Mouse (Mus musculus): ENCODE measurements around the gene Pdlim7. TPM values are rescaled to one million over a fixed set of nuclear protein-coding genes. Genes with fewer than 3 reads are reported as not detected.
A peak's percentile ranks its signal among the peaks of the same experiment; 100 is the strongest.

Pdlim7 gene
- polyA plus RNA-seq, 1 experiment from 2014 or later = 124 TPM

- ATAC-seq = 0 out of 2 replicates have a peak, but pooled peaks have one; percentile 5
- Histone ChIP-seq H3K4me1 (ENCODE audit: control insufficient read depth, insufficient read depth, low read length) (peaks cover 59% of the 10 kb centered on the region), H3K9ac (ENCODE audit: low read length) (peak overlapping the region; percentile 87), H3K9me3 (replicated peaks; ENCODE audit: control insufficient read depth, low read length) (no peaks in the 10 kb centered on the region), H3K27ac (ENCODE audit: low read depth, low read length) (peak overlapping the region; percentile 92), H3K4me3 (ENCODE audit: low read depth, low read length) (no peak overlapping the region), H3K4me2 (ENCODE audit: low read length) (peak overlapping the region; percentile 100), H3K27me3 (replicated peaks; ENCODE audit: control insufficient read depth, insufficient read depth, low read length) (no peaks in the 10 kb centered on the region), H3K36me3 (ENCODE audit: control insufficient read depth, insufficient read depth, low read length) (peaks cover 25% of the 10 kb centered on the region)
- peak; percentile 76 for DNase-seq (ENCODE audit: low spot score)
- WGBS = 19% methylated on average over 9 of the region's 9 CpGs
Measured at GRCm38 (mm10) chr13:55470372-55470771, 43.1 kb downstream of the Pdlim7 start.

- peak; percentile 46 for DNase-seq (ENCODE audit: low spot score)
- Histone ChIP-seq H3K27me3 (replicated peaks; ENCODE audit: control insufficient read depth, insufficient read depth, low read length) (no peaks in the 10 kb centered on the region), H3K27ac (ENCODE audit: low read depth, low read length) (0 out of 2 replicates have a peak overlapping the region, but pooled peaks have one; percentile 92), H3K4me2 (ENCODE audit: low read length) (no peak overlapping the region), H3K9me3 (replicated peaks; ENCODE audit: control insufficient read depth, low read length) (no peaks in the 10 kb centered on the region), H3K9ac (ENCODE audit: low read length) (no peak overlapping the region), H3K36me3 (ENCODE audit: control insufficient read depth, insufficient read depth, low read length) (peaks cover 12% of the 10 kb centered on the region), H3K4me3 (ENCODE audit: low read depth, low read length) (no peak overlapping the region), H3K4me1 (ENCODE audit: control insufficient read depth, insufficient read depth, low read length) (peaks cover 49% of the 10 kb centered on the region)
- ATAC-seq = no peak
- 26% methylated on average over 13 of the region's 13 CpGs for WGBS
Measured at GRCm38 (mm10) chr13:55468851-55469560, 44.5 kb downstream of the Pdlim7 start.

GRCm38 (mm10) chr13:55465830-55466440 lies 47.5 kb downstream of the Pdlim7 start:
- Histone ChIP-seq H3K27ac (ENCODE audit: low read depth, low read length) (peak overlapping the region; percentile 98), H3K9ac (ENCODE audit: low read length) (peak overlapping the region; percentile 93), H3K9me3 (replicated peaks; ENCODE audit: control insufficient read depth, low read length) (no peaks in the 10 kb centered on the region), H3K4me3 (ENCODE audit: low read depth, low read length) (peak overlapping the region; percentile 68), H3K36me3 (ENCODE audit: control insufficient read depth, insufficient read depth, low read length) (peaks cover 12% of the 10 kb centered on the region), H3K27me3 (replicated peaks; ENCODE audit: control insufficient read depth, insufficient read depth, low read length) (no peaks in the 10 kb centered on the region), H3K4me2 (ENCODE audit: low read length) (peak overlapping the region; percentile 84), H3K4me1 (ENCODE audit: control insufficient read depth, insufficient read depth, low read length) (peaks cover 41% of the 10 kb centered on the region)
- ATAC-seq (no peak), DNase-seq (ENCODE audit: low spot score) (no peak)
- 70% methylated on average over 5 of the region's 5 CpGs for WGBS

DNA sequence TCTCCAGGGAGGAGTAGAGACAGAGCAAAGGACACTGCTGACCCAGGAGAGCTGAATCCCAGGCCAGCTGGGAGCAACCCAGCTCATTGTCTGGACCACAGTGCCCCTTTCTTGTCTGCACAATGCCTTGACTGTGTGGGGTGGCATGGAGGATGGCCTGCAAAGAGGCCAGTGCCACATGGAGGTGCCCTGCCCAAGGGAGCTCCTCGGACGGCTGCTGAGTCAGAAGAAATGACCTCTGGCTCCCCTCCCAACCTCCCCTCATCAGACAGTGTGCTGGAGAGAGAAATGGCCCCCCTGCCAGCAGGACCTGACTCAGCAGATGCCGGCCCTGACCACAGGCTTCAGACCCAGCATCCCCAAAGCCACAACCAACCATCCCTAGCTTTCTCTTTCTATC lies 48.3 kb downstream of the Pdlim7 start:
- H3K4me3 ChIP-seq (ENCODE audit: low read depth, low read length) = peak overlapping the region; percentile 68
- 10% methylated on average over 3 of the region's 3 CpGs for WGBS
- peaks cover 18% of the 10 kb centered on the region for H3K36me3 ChIP-seq (ENCODE audit: control insufficient read depth, insufficient read depth, low read length)
- no peak for DNase-seq (ENCODE audit: low spot score)
- peak overlapping the region; percentile 84 for H3K4me2 ChIP-seq (ENCODE audit: low read length)
- no peaks in the 10 kb centered on the region for H3K9me3 ChIP-seq (replicated peaks; ENCODE audit: control insufficient read depth, low read length)
- peak overlapping the region; percentile 93 for H3K9ac ChIP-seq (ENCODE audit: low read length)
- peak overlapping the region; percentile 98 for H3K27ac ChIP-seq (ENCODE audit: low read depth, low read length)
- peak; percentile 14; the same call in 1 of the 2 replicates for ATAC-seq
- no peaks in the 10 kb centered on the region for H3K27me3 ChIP-seq (replicated peaks; ENCODE audit: control insufficient read depth, insufficient read depth, low read length)
- peaks cover 33% of the 10 kb centered on the region for H3K4me1 ChIP-seq (ENCODE audit: control insufficient read depth, insufficient read depth, low read length)

- Histone ChIP-seq H3K4me2 (ENCODE audit: low read length) (peak within 1 kb of the TSS; percentile 84), H3K36me3 (ENCODE audit: control insufficient read depth, insufficient read depth, low read length) (peaks cover 28% of the 10 kb centered on the region), H3K4me1 (ENCODE audit: control insufficient read depth, insufficient read depth, low read length) (peaks cover 24% of the 10 kb centered on the region), H3K4me3 (ENCODE audit: low read depth, low read length) (peak within 1 kb of the TSS; percentile 68), H3K27me3 (replicated peaks; ENCODE audit: control insufficient read depth, insufficient read depth, low read length) (no peaks in the 10 kb centered on the region), H3K9me3 (replicated peaks; ENCODE audit: control insufficient read depth, low read length) (no peaks in the 10 kb centered on the region), H3K9ac (ENCODE audit: low read length) (peak within 1 kb of the TSS; percentile 93), H3K27ac (ENCODE audit: low read depth, low read length) (peak within 1 kb of the TSS; percentile 98)
- DNase-seq (ENCODE audit: low spot score) (peak; percentile 89), ATAC-seq (peak; percentile 79)
- WGBS = 1% methylated on average over 80 of the region's 84 CpGs
Measured at GRCm38 (mm10) chr13:55464027-55464884, 49.2 kb downstream of the Pdlim7 start, which contains the start of gene Prr7. Gene Prr7 (plus strand): TSS chr13:55464267.

DNA sequence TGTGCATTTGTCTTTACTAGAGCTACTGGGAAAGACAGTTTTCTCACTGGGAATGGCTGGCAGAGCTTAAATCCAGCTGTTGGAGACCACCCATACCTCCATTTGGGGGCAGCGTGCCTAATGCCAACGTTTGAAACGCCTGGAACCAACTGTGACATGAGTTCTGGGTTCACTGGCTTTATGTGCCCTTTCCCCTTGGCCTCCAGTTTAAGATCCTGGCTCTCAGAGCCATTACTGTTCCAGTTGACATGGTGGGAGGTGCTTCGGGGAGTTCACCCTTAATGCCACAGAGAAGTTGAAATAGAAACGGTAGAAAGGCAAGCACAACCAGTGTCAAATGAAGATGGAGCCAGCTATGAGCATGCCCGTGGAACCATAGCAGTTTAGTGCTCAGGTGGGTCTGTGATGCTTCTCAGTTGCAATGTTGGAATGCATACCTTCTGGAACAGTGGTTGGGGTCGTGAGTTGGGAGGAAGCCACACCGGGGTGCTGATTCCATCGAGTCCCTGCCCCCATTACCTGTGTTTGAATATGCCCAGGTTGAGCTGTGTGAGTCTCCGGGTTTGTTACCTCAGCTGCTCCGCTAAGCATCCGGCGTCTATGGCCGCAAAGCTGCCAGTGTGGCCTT lies 50.0 kb downstream of the Pdlim7 start:
- DNase-seq (ENCODE audit: low spot score) = no peak
- Histone ChIP-seq H3K4me2 (ENCODE audit: low read length) (peak overlapping the region; percentile 84), H3K4me3 (ENCODE audit: low read depth, low read length) (peak overlapping the region; percentile 68), H3K9ac (ENCODE audit: low read length) (peak overlapping the region; percentile 93), H3K27ac (ENCODE audit: low read depth, low read length) (peak overlapping the region; percentile 98), H3K9me3 (replicated peaks; ENCODE audit: control insufficient read depth, low read length) (no peaks in the 10 kb centered on the region), H3K4me1 (ENCODE audit: control insufficient read depth, insufficient read depth, low read length) (peaks cover 20% of the 10 kb centered on the region), H3K36me3 (ENCODE audit: control insufficient read depth, insufficient read depth, low read length) (peaks cover 35% of the 10 kb centered on the region), H3K27me3 (replicated peaks; ENCODE audit: control insufficient read depth, insufficient read depth, low read length) (no peaks in the 10 kb centered on the region)
- 8% methylated on average over 14 of the region's 14 CpGs for WGBS
- no peak; the same call in none of the 2 replicates for ATAC-seq

DNA sequence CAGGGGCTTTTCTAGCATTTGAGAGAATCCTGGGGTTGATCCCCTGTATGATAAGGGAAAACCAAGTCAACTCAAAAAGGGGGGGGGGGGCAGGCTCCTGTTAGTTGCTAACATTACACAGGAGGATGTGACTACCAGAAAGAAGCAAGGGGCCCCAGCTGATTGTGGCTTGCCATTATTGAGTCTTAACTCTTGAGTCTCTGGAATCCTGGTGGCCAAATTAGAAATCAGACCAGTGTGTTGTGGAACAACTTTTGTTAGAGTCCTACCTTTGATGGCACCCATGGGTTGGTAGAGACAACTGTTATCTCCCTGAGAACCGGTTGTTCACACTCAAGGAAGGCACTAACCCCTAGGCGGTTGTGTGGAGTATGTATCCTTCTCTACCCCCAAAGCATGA lies 50.5 kb downstream of the Pdlim7 start:
- Histone ChIP-seq H3K4me3 (ENCODE audit: low read depth, low read length) (no peak overlapping the region), H3K9me3 (replicated peaks; ENCODE audit: control insufficient read depth, low read length) (no peaks in the 10 kb centered on the region), H3K36me3 (ENCODE audit: control insufficient read depth, insufficient read depth, low read length) (peaks cover 41% of the 10 kb centered on the region), H3K27ac (ENCODE audit: low read depth, low read length) (no peak overlapping the region), H3K27me3 (replicated peaks; ENCODE audit: control insufficient read depth, insufficient read depth, low read length) (no peaks in the 10 kb centered on the region), H3K9ac (ENCODE audit: low read length) (no peak overlapping the region), H3K4me2 (ENCODE audit: low read length) (peak overlapping the region; percentile 84; the same call in 1 of the 2 replicates), H3K4me1 (ENCODE audit: control insufficient read depth, insufficient read depth, low read length) (peaks cover 20% of the 10 kb centered on the region)
- no peak for ATAC-seq
- no peak for DNase-seq (ENCODE audit: low spot score)
- 47% methylated on average over 2 of the region's 2 CpGs for WGBS

DNA sequence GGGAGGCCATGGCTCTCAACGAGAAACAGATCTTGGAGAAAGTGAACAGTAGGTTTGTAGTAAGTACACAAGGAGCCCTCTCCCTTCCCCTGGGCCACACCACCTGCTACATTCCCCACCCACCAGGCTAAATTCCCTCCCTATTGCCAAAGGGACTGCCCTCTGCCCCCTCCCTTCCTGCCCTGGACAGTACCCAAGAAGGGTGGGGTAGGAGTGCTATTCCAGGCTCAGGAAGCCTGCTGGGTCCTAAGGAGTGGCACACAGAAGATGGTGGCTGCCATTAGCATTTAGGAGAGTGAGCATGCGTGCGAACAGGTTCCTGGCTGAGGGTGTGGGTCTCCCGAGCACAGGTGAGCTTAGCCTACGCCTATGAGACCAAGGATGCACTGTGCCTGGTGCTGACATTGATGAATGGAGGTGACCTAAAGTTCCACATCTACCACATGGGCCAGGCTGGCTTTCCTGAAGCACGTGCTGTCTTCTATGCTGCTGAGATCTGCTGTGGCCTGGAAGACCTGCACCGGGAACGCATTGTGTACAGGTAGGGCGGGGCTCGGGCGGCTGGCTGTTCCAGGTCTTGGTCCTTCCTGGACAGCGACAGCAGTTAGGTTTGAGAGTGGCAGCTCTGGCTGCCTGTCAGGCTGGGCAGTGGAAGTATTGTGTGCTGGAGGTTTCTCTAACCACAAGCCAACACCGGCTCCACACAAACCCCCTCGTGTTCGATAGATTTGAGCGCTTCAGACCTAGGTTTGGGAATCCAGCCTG lies 61.5 kb downstream of the Pdlim7 start:
- Histone ChIP-seq H3K36me3 (ENCODE audit: control insufficient read depth, insufficient read depth, low read length) (peaks cover 73% of the 10 kb centered on the region), H3K9me3 (replicated peaks; ENCODE audit: control insufficient read depth, low read length) (no peaks in the 10 kb centered on the region), H3K27ac (ENCODE audit: low read depth, low read length) (no peak overlapping the region), H3K9ac (ENCODE audit: low read length) (no peak overlapping the region; the same call in 1 of the 2 replicates), H3K4me3 (ENCODE audit: low read depth, low read length) (no peak overlapping the region), H3K4me2 (ENCODE audit: low read length) (no peak overlapping the region), H3K27me3 (replicated peaks; ENCODE audit: control insufficient read depth, insufficient read depth, low read length) (no peaks in the 10 kb centered on the region), H3K4me1 (ENCODE audit: control insufficient read depth, insufficient read depth, low read length) (no peaks in the 10 kb centered on the region)
- WGBS = 97% methylated on average over 16 of the region's 16 CpGs
- ATAC-seq = no peak
- DNase-seq (ENCODE audit: low spot score) = no peak
